Mouse (Mus musculus) cerebellum, adult 2 months (tissue): Measurements from ENCODE around the gene Iqcf6. TPM values are rescaled to one million over a fixed set of nuclear protein-coding genes. Genes with fewer than 3 reads are reported as not detected.

Experiments used
- DNase-seq, 2 experiments: peaks; one replicate each; pipeline ENCODE4 v3.0.0; 2021
- H3K27ac ChIP-seq: fragments of 200-500 bp; 2 replicates; pipeline ENCODE4 v1.5.1; 2012; ENCODE audit warnings: low read length, control low read depth, inconsistent platforms; ENCODE audit not compliant: insufficient read depth
- H3K27me3 ChIP-seq: fragments of 200-500 bp; 2 replicates; pipeline ENCODE4 v1.6.1; 2012; ENCODE audit warnings: inconsistent platforms, mild to moderate bottlenecking, low read length, moderate library complexity; ENCODE audit not compliant: control insufficient read depth, insufficient read depth
- H3K4me1 ChIP-seq: fragments of 200-500 bp; 2 replicates; pipeline ENCODE4 v1.6.1; 2011; ENCODE audit warnings: low read length; ENCODE audit not compliant: control insufficient read depth, insufficient read depth
- H3K4me3 ChIP-seq: fragments of 200-500 bp; replicated peaks from 2 replicates; pipeline ENCODE3; 2011; ENCODE audit warnings: mild to moderate bottlenecking, low read depth, low read length, control low read depth; ENCODE audit not compliant: insufficient read depth
- CTCF ChIP-seq: fragments of 200-500 bp; IDR thresholded peaks from 2 replicates; pipeline ENCODE4 v1.5.1; 2011; ENCODE audit warnings: low read depth, mild to moderate bottlenecking, control low read depth, low read length, moderate library complexity, borderline replicate concordance; ENCODE audit not compliant: insufficient read depth
- POLR2A ChIP-seq: fragments of 200-500 bp; IDR thresholded peaks from 2 replicates; pipeline ENCODE4 v1.6.1; 2011; ENCODE audit warnings: low read length, control low read depth, borderline replicate concordance; ENCODE audit not compliant: insufficient read depth
- WGBS: fragments of 180-500 bp; shearing (Covaris S2); methylation state at CpG from one replicate; pipeline ENCODE4 v1.1.7; 2018; 5-methylcytosine and 5-hydroxymethylcytosine counted together
- polyA plus RNA-seq: library from polyadenylated mRNA; depleted of rRNA; stranded (reverse); fragments of >200 nt; gene quantifications from 2 replicates; pipeline ENCODE4 v1.2.3, GENCODE M21; 2012; rRNA removed

Iqcf6 gene
- polyA plus RNA-seq, 1 experiment, result not detected

GRCm38 (mm10) chr9:106675480-106675879 lies 49.1 kb downstream of the Iqcf6 start:
- TF ChIP-seq CTCF (peak; percentile 98), POLR2A (no peak)
- WGBS, result 0% methylated on average over 1 of the region's 1 CpGs
- Histone ChIP-seq H3K4me1 (peaks cover 4% of the 10 kb centered on the region; the same call in 1 of the 2 replicates), H3K27me3 (no peaks in the 10 kb centered on the region), H3K27ac (no peak overlapping the region), H3K4me3 (no peak overlapping the region)
- DNase-seq, result peak; percentile 78 to 89

GRCm38 (mm10) chr9:106675965-106676364 lies 49.6 kb downstream of the Iqcf6 start:
- no peaks in the 10 kb centered on the region for H3K27me3 ChIP-seq
- H3K4me1 ChIP-seq, result peaks cover 4% of the 10 kb centered on the region; the same call in 1 of the 2 replicates
- 71% methylated on average over 9 of the region's 9 CpGs for WGBS
- TF ChIP-seq CTCF, result no peak
- TF ChIP-seq POLR2A, result no peak
- no peak overlapping the region for H3K27ac ChIP-seq
- no peak overlapping the region for H3K4me3 ChIP-seq
- DNase-seq, result no peak

- Histone ChIP-seq H3K27me3 (no peaks in the 10 kb centered on the region), H3K4me1 (peaks cover 4% of the 10 kb centered on the region; the same call in 1 of the 2 replicates), H3K4me3 (no peak overlapping the region), H3K27ac (no peak overlapping the region)
- 29% methylated on average over 4 of the region's 4 CpGs for WGBS
- TF ChIP-seq POLR2A (no peak), CTCF (no peak)
- DNase-seq, result no peak
These were observed 50.2 kb downstream of the Iqcf6 start for GRCm38 (mm10) chr9:106676571-106676970.

Other genes with a start within 250 kb of the Iqcf6 start
- gene Rpl29, start 197.1 kb upstream of the Iqcf6 start, polyA plus RNA-seq, result 435 and 475 TPM in 2 replicates
- 16.2 and 16.4 TPM in 2 replicates for gene Acy1, start 188.3 kb upstream of the Iqcf6 start, polyA plus RNA-seq
- 59.7 and 68.5 TPM in 2 replicates for gene Abhd14b, start 179.1 kb upstream of the Iqcf6 start, polyA plus RNA-seq
- gene Abhd14a, start 178.9 kb upstream of the Iqcf6 start, polyA plus RNA-seq, result 49.7 and 51.5 TPM in 2 replicates
- 515 and 572 TPM in 2 replicates for gene Pcbp4, start 173.3 kb upstream of the Iqcf6 start, polyA plus RNA-seq
- gene Gpr62, start 160.6 kb upstream of the Iqcf6 start, polyA plus RNA-seq, result 27.9 and 30.7 TPM in 2 replicates
- gene Rrp9, start 150.6 kb upstream of the Iqcf6 start, polyA plus RNA-seq, result 42.5 and 43.7 TPM in 2 replicates
- 6.9 and 9.7 TPM in 2 replicates for gene Parp3, start 149.6 kb upstream of the Iqcf6 start, polyA plus RNA-seq
- not detected in 2 replicates for gene Iqcf1, start 126.6 kb upstream of the Iqcf6 start, polyA plus RNA-seq
- not detected in 2 replicates for gene Iqcf5, start 112.0 kb upstream of the Iqcf6 start, polyA plus RNA-seq
- gene Iqcf3, start 65.0 kb upstream of the Iqcf6 start, polyA plus RNA-seq, result not detected in 2 replicates
- not detected in 2 replicates for gene Iqcf4, start 55.6 kb upstream of the Iqcf6 start, polyA plus RNA-seq
- gene Grm2, start 29.5 kb downstream of the Iqcf6 start, polyA plus RNA-seq, result 17.1 and 20.5 TPM in 2 replicates
- 96.5 and 102 TPM in 2 replicates for gene Tex264, start 59.3 kb downstream of the Iqcf6 start, polyA plus RNA-seq
- 10.7 and 12.3 TPM in 2 replicates for gene Rad54l2, start 162.6 kb downstream of the Iqcf6 start, polyA plus RNA-seq
- 23.4 and 26.2 TPM in 2 replicates for gene Dcaf1, start 195.3 kb downstream of the Iqcf6 start, polyA plus RNA-seq